Mouse (Mus musculus) ZHBTc4 (cell line): ENCODE data around the gene Gm7075.
A peak's percentile ranks its signal among the peaks of the same experiment; 100 is the strongest.
"Not testable (repeated sequence)": the region's sequence is repeated elsewhere in the genome, so short reads cannot be mapped to it uniquely, and the experiment has no call there.

Experiments
- DNase-seq: peaks from one replicate; pipeline ENCODE4 v3.0.0-alpha.2; 2011; ENCODE audit warnings: low read depth, low spot score

Gene Gm7075

GRCm38 (mm10) chr10:63417061-63417460 is 4.5 kb downstream of the Gm7075 start:
- DNase-seq = no peak

GRCm38 (mm10) chr10:63415850-63416249 is 5.7 kb downstream of the Gm7075 start:
- DNase-seq = no peak

GRCm38 (mm10) chr10:63415287-63415686 is 6.3 kb downstream of the Gm7075 start:
- no peak for DNase-seq

- peak; percentile 67 for DNase-seq
Observed at GRCm38 (mm10) chr10:63412756-63413155, 8.8 kb downstream of the Gm7075 start.

GRCm38 (mm10) chr10:63411674-63412073 is 9.9 kb downstream of the Gm7075 start:
- DNase-seq = peak; percentile 40

GRCm38 (mm10) chr10:63410162-63410956 is 11.2 kb downstream of the Gm7075 start:
- no peak for DNase-seq

- no peak for DNase-seq
Observed at GRCm38 (mm10) chr10:63403636-63404035, 18.0 kb downstream of the Gm7075 start.

GRCm38 (mm10) chr10:63402731-63403504 is 18.7 kb downstream of the Gm7075 start:
- no peak for DNase-seq

- no peak for DNase-seq
Observed at GRCm38 (mm10) chr10:63396963-63397362, 24.6 kb downstream of the Gm7075 start.

GRCm38 (mm10) chr10:63388948-63389347 is 32.6 kb downstream of the Gm7075 start:
- DNase-seq = no peak

GRCm38 (mm10) chr10:63386991-63387390 is 34.6 kb downstream of the Gm7075 start:
- DNase-seq = no peak

GRCm38 (mm10) chr10:63386444-63386843 is 35.1 kb downstream of the Gm7075 start:
- DNase-seq = peak; percentile 86

- not testable (repeated sequence) for DNase-seq
Observed at GRCm38 (mm10) chr10:63385897-63386296, 35.7 kb downstream of the Gm7075 start.

GRCm38 (mm10) chr10:63382372-63383279 is 39.0 kb downstream of the Gm7075 start, which contains the start of gene Dnajc12:
Gene Dnajc12, plus strand, starts transcription at chr10:63382443.
- DNase-seq = peak; percentile 96

- DNase-seq = no peak
Observed at GRCm38 (mm10) chr10:63381498-63382280, 39.9 kb downstream of the Gm7075 start, which contains the start of gene Sirt1. Gene Sirt1, minus strand, starts transcription at chr10:63381704.

- DNase-seq = no peak
Observed at GRCm38 (mm10) chr10:63378948-63379680, 42.5 kb downstream of the Gm7075 start.

GRCm38 (mm10) chr10:63377468-63377867 is 44.1 kb downstream of the Gm7075 start:
- peak; percentile 83 for DNase-seq

GRCm38 (mm10) chr10:63376303-63376702 is 45.3 kb downstream of the Gm7075 start:
- no peak for DNase-seq
